Mouse (Mus musculus): Measurements from ENCODE around the gene Tmem132c.

DNA sequence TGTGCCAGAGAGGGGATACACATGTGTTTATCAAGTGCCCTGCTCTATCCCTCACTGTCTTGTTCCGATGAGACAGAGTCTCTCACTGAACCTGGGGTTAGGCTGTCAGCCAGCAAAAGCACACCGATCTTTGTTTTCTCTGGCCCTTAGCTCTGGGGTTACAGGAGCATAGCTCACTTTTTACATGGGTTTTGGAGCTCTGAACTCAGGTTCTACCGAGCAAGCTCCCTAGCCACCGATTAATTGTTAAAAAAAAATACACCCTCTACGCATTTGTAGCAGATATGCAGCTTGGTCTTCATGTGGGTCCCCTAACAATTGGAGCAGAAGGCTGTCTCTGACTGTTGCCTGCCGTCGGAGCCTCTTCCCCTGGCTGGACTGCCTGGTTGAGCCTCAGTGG, 50.0 kb downstream of the Tmem132c start:
- TF ChIP-seq CTCF (IDR thresholded peaks at IDR 0.05; ENCODE audit: low read depth) = no peak
- no peak for TF ChIP-seq EP300 (optimal IDR thresholded peaks at IDR 0.05)

Data from stomach, postnatal 0 days (tissue).